Mouse (Mus musculus): Measurements from ENCODE around the gene Thyn1. TPM values are rescaled to one million over a fixed set of nuclear protein-coding genes. Genes with fewer than 3 reads are reported as not detected.

Gene Thyn1
- polyA plus RNA-seq (2012): 0.09 and 0.14 TPM in 2 replicates

DNA sequence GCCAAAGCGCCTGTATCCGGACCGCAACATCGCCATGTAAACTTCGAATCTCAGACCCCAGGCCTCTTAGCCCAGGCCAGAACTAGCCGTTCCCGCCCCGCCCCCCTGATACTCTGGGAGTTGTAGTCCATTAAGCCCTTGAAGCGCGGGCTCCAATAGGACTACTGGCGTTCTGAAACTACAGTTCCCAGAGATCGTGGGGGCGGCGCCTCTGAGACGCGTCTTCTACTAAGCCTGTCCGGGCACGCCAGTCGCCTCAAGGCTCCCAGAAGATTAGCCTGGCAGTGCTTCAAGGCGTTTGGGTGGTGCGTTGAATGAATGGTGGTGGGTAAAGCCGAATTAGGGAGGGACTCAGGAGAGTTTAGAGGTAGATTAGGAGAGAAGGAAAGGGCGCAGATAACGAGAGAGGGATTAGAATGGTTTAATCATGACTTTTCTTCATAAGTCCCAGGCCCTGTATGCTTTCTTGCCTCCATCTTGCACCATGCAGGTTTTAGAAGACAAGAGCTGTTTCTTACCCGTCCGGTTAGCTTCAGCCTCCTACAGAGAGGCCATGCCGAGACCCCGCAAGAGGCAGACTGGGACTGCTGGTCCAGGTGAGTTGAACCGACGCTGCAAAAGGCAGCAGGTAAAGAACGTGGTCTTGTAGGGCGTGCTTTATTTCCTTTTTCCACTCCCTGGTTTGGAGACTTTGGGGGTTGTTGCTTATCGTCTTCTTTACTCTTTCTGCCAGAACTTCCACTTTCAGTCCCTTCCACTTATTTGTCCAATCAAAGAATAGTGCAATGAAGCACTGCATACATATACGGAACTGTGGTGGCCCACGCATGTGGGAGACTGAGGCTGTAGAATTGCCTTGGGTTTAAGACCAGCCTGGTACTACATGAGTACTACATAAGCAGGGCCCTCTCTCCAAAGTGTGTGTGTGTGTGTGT lies at the start of gene Thyn1, which contains the start of gene Acad8:
Thyn1 (plus strand) TSS at position 250 of the 935 bp plus-strand sequence.
Acad8 (minus strand) TSS at position 106 of the 935 bp plus-strand sequence.
- Histone ChIP-seq H3K36me3 (ENCODE audit: control insufficient read depth) (peaks cover 17% of the 10 kb centered on the region), H3K9me3 (ENCODE audit: control insufficient read depth, low read length) (no peaks in the 10 kb centered on the region), H3K27me3 (ENCODE audit: control insufficient read depth) (no peaks in the 10 kb centered on the region), H3K4me1 (ENCODE audit: control insufficient read depth) (peaks cover 37% of the 10 kb centered on the region), H3K4me3 (replicated peaks) (peak within 1 kb of the TSS; percentile 84)
- no peak for TF ChIP-seq TAL1 (IDR thresholded peaks at IDR 0.05; ENCODE audit: low read length)
- TF ChIP-seq GATA1 (IDR thresholded peaks at IDR 0.05; ENCODE audit: low read length): no peak

DNA sequence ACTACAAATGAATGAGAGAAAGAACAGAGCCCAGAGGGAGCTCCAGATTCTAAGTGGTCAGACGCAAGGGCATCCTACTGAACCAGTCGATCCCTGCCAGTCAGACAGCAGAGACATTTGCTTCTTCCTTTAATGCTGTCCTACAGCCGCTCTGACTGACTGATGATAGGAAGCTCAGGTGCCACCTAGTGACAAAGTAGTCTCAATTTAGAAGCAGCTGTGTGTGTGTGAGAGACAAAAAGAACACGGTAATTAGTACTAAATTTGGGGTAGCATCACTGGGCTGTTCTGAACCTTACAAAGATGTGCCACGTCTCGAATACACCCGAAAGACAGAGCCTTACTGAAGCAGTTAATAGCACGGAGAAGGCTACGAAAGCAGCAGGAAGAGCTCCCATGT lies 21.8 kb upstream of the Thyn1 start:
- H3K36me3 ChIP-seq (ENCODE audit: control insufficient read depth): peaks cover 33% of the 10 kb centered on the region
- no peak overlapping the region for H3K4me3 ChIP-seq (replicated peaks)
- H3K9me3 ChIP-seq (ENCODE audit: control insufficient read depth, low read length): no peaks in the 10 kb centered on the region
- H3K27me3 ChIP-seq (ENCODE audit: control insufficient read depth): no peaks in the 10 kb centered on the region
- H3K4me1 ChIP-seq (ENCODE audit: control insufficient read depth): no peaks in the 10 kb centered on the region
- TF ChIP-seq TAL1 (IDR thresholded peaks at IDR 0.05; ENCODE audit: low read length) (no peak), GATA1 (IDR thresholded peaks at IDR 0.05; ENCODE audit: low read length) (no peak)

DNA sequence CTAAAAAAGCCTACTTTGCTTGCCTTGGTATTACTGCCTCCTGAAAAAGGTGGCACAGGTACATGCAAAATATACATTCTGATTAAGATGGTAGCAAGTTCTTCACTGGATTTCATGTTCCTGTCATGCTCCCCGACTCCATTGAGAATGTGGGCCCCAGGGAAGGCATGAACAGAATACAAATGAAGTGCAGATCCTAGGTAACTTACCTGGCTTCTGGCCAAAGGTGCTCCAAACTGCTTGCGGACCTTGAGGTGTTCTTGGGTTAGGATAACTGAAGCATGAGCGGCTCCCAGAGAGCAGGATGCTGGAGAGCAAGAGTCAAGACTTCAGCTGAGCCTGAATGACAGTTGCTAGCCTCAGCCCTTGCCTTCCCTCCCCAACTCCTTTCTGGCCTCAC lies 20.7 kb upstream of the Thyn1 start:
- Histone ChIP-seq H3K4me1 (ENCODE audit: control insufficient read depth) (no peaks in the 10 kb centered on the region), H3K9me3 (ENCODE audit: control insufficient read depth, low read length) (no peaks in the 10 kb centered on the region), H3K4me3 (replicated peaks) (no peak overlapping the region), H3K36me3 (ENCODE audit: control insufficient read depth) (peaks cover 34% of the 10 kb centered on the region), H3K27me3 (ENCODE audit: control insufficient read depth) (no peaks in the 10 kb centered on the region)
- TF ChIP-seq TAL1 (IDR thresholded peaks at IDR 0.05; ENCODE audit: low read length) (no peak), GATA1 (IDR thresholded peaks at IDR 0.05; ENCODE audit: low read length) (no peak)

DNA sequence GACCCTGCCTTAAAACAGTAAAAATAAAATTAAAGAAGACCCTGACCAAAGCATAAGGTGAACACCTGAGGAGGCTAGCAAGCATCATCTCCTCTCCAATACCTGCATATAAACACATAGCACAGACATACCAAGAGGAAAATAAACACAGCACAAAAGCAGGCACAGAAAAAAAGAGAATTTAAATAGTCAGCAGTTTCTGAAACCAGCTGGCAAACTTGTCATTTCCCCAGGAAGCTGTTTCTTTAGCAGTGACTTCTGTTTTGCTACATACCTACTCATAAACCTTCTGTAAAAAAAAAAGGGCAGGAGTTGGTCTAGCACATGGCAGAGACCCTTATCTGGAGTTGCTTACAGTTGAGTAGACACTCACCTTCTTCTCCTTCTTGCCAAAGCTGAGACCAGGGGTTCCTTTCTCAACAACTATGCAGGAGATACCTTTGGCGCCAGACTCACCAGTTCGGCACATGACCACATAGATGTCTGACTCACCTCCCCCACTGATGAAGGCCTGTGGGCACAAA lies 14.4 kb upstream of the Thyn1 start:
- TF ChIP-seq TAL1 (IDR thresholded peaks at IDR 0.05; ENCODE audit: low read length) (no peak), GATA1 (IDR thresholded peaks at IDR 0.05; ENCODE audit: low read length) (no peak)
- Histone ChIP-seq H3K9me3 (ENCODE audit: control insufficient read depth, low read length) (no peaks in the 10 kb centered on the region), H3K4me1 (ENCODE audit: control insufficient read depth) (peaks cover 4% of the 10 kb centered on the region), H3K27me3 (ENCODE audit: control insufficient read depth) (no peaks in the 10 kb centered on the region), H3K4me3 (replicated peaks) (no peak overlapping the region), H3K36me3 (ENCODE audit: control insufficient read depth) (peaks cover 20% of the 10 kb centered on the region)

DNA sequence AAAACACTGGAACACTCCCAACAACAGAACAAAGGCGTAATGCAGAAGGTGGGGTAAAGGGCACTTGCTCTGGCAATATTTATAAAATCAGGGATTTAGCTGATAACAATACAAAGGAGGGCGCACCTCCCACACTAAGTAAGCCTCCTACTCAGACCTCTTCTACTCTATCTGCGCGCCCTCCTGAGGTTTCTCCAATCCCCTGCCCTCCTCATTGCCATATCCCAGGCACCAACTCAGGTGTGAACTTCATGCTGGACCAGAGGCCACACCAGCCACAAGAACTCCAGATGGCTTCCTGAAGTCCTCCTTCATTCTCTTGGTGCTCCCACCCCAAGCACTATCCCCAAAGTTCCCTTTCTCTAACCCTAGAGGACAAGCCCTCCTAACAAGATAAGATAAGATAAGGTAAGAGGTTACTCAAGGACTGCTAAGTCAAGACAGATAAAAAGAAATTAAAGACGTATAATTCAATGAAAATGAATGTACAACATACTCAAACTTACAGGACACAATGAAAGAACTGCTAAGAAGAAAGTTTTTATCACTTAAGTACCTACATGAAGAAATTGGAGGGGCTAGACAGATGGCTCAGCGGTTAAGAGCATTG lies 13.7 kb upstream of the Thyn1 start:
- Histone ChIP-seq H3K27me3 (ENCODE audit: control insufficient read depth) (no peaks in the 10 kb centered on the region), H3K9me3 (ENCODE audit: control insufficient read depth, low read length) (no peaks in the 10 kb centered on the region), H3K36me3 (ENCODE audit: control insufficient read depth) (peaks cover 23% of the 10 kb centered on the region), H3K4me3 (replicated peaks) (no peak overlapping the region), H3K4me1 (ENCODE audit: control insufficient read depth) (peaks cover 4% of the 10 kb centered on the region)
- TF ChIP-seq TAL1 (IDR thresholded peaks at IDR 0.05; ENCODE audit: low read length) (no peak), GATA1 (IDR thresholded peaks at IDR 0.05; ENCODE audit: low read length) (no peak)

DNA sequence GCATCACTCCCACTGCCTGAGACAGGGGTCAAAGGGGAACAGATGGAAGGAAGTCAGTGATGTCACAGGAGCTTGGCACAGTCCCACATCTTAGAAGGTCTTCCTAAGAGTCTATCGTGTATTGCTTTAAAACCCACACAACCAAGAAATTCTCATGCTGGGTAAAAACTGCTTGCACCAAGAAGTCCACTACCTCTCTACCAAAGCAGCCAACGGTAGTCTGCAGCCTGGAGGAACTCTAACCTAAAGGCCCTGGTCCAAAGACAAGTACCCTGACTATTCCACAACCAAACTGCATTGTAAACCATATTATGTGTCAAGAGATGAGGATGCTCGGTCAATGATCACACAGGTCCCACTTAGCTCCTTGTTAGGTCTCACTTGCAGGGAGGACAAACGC lies 9.3 kb upstream of the Thyn1 start:
- peaks cover 25% of the 10 kb centered on the region for H3K36me3 ChIP-seq (ENCODE audit: control insufficient read depth)
- H3K4me3 ChIP-seq (replicated peaks): no peak overlapping the region
- peaks cover 4% of the 10 kb centered on the region for H3K4me1 ChIP-seq (ENCODE audit: control insufficient read depth)
- no peaks in the 10 kb centered on the region for H3K27me3 ChIP-seq (ENCODE audit: control insufficient read depth)
- no peaks in the 10 kb centered on the region for H3K9me3 ChIP-seq (ENCODE audit: control insufficient read depth, low read length)
- TF ChIP-seq TAL1 (IDR thresholded peaks at IDR 0.05; ENCODE audit: low read length) (no peak), GATA1 (IDR thresholded peaks at IDR 0.05; ENCODE audit: low read length) (no peak)

DNA sequence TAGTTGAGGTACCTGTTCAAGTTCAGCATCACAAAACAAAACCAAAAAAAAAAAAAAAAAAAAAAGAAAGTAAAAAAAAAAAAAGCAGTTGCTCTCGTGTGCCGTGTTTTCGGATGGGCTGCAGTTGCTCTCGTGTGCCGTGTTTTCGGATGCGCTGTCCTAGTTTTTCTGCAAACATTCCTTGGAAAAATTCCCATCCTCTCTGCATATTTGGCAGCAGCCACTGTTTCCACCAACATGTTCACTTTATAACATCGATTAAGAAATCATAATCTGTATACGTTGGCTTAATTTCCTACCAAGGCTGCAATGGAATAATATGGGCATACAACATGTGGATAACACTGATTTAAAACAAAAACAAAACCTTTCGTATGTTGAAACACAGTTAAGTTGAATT lies 6.4 kb upstream of the Thyn1 start:
- TF ChIP-seq GATA1 (IDR thresholded peaks at IDR 0.05; ENCODE audit: low read length) (no peak), TAL1 (IDR thresholded peaks at IDR 0.05; ENCODE audit: low read length) (no peak)
- no peaks in the 10 kb centered on the region for H3K27me3 ChIP-seq (ENCODE audit: control insufficient read depth)
- peaks cover 18% of the 10 kb centered on the region for H3K36me3 ChIP-seq (ENCODE audit: control insufficient read depth)
- H3K4me3 ChIP-seq (replicated peaks): no peak overlapping the region
- H3K4me1 ChIP-seq (ENCODE audit: control insufficient read depth): peaks cover 8% of the 10 kb centered on the region
- H3K9me3 ChIP-seq (ENCODE audit: control insufficient read depth, low read length): no peaks in the 10 kb centered on the region

DNA sequence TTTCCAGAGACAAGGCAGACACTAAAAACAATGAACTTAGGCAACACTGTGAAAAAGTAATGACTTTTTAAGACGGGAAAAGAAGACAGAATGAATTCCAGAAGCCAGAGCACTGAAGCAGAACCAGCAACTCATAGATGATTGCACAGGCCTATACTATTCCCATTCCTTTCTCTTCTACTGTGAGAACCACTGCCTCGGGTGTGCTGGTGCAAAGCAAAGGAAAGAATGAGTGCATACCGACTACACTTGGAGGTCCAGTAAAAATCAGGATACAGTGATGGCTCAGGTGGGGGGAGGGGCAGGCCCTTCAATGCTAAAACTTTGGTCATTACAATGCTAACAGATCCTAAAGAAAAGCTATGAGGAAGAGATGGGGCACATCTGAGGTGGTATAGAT lies 5.6 kb upstream of the Thyn1 start:
- Histone ChIP-seq H3K4me3 (replicated peaks) (no peak overlapping the region), H3K36me3 (ENCODE audit: control insufficient read depth) (peaks cover 18% of the 10 kb centered on the region), H3K27me3 (ENCODE audit: control insufficient read depth) (no peaks in the 10 kb centered on the region), H3K4me1 (ENCODE audit: control insufficient read depth) (peaks cover 13% of the 10 kb centered on the region), H3K9me3 (ENCODE audit: control insufficient read depth, low read length) (no peaks in the 10 kb centered on the region)
- TF ChIP-seq TAL1 (IDR thresholded peaks at IDR 0.05; ENCODE audit: low read length) (no peak), GATA1 (IDR thresholded peaks at IDR 0.05; ENCODE audit: low read length) (no peak)

DNA sequence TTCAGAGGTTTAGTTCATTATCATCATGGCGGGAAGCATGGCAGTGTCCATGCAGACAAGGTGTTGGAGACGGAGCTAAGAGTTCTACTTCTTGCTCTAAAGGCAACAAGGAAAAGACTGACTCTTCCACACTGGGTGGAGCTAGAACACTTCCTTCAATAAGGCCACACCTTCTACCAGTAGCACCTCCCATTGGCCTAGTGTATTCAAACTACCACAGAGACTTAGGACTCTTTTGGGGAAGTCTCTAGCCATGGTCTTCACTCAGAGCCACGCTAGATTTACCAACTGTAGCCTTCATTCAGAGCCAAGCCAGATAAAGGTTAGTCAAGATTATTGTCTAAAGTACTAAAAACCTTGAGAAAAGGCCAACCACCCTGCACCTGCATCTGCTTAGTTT lies 2.4 kb upstream of the Thyn1 start:
- TF ChIP-seq TAL1 (IDR thresholded peaks at IDR 0.05; ENCODE audit: low read length): no peak
- TF ChIP-seq GATA1 (IDR thresholded peaks at IDR 0.05; ENCODE audit: low read length): no peak

More for the DNA sequence above, 2.4 kb upstream of the Thyn1 start:
- no peaks in the 10 kb centered on the region for H3K27me3 ChIP-seq (ENCODE audit: control insufficient read depth)
- no peak overlapping the region for H3K4me3 ChIP-seq (replicated peaks)
- peaks cover 37% of the 10 kb centered on the region for H3K4me1 ChIP-seq (ENCODE audit: control insufficient read depth)
- peaks cover under 1% of the 10 kb centered on the region; the same call in 1 of the 2 replicates for H3K36me3 ChIP-seq (ENCODE audit: control insufficient read depth)
- no peaks in the 10 kb centered on the region for H3K9me3 ChIP-seq (ENCODE audit: control insufficient read depth, low read length)
